8 mouse cellular contexts compared by ENCODE assay signal in the genomic region with DNA sequence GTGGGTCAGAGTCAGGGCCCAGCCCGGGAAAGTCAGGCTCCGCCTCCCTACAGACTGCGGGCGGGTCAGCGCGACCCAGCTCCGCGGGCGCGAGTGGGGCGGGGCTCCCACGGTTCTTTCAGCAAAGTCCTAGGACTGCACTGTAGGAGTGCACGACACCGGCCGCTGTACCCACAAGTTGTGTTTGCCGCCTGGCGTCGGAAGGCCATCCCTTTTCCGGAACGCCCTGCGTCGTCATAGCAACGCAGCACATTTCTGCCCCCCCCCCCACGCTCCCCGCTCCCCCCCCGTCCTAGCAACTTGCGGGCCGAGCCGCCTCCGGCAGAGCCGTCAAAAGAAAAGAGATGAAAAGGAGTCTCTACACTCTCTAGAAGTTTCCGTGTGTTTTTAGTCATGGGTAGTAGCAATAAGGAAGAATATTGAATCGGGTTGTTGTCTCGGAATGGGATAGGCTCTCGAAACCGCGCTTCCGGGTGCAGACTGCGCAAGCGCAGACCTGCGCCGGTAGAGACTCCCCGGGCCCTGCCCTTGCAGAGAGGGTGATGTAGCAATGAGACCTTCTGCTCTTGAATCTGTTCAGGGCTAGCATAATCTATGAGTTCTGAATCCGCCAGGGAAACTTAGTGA. TPM values are rescaled to one million over a fixed set of nuclear protein-coding genes. Genes with fewer than 3 reads are reported as not detected.
A peak's percentile ranks its signal among the peaks of the same experiment; 100 is the strongest.
DNase-seq lines count a peak whose midpoint lies in the region; ATAC-seq lines count a peak whose summit lies in the region.

A gene (minus strand): TSS at position 489 of the 627 bp plus-strand sequence.

- no peaks in the 10 kb centered on the region for H3K79me2 ChIP-seq in macrophage (ENCODE audit: inconsistent target)

- H3K4me2 ChIP-seq in hindbrain, embryonic 16.5 days (ENCODE audit: low read length): peak within 1 kb of the TSS; percentile 89

- H3K9ac ChIP-seq in hindbrain, embryonic 16.5 days (ENCODE audit: low read depth, low read length): peak within 1 kb of the TSS; percentile 67

- peak within 1 kb of the TSS; percentile 71 for H3K4me3 ChIP-seq in hindbrain, embryonic 16.5 days (ENCODE audit: low read length)
- H3K4me3 ChIP-seq in macrophage (ENCODE audit: inconsistent target): peak within 1 kb of the TSS; percentile 32

- WGBS in hindbrain, embryonic 16.5 days: under 1% methylated on average over 35 of the region's 44 CpGs
- under 1% methylated on average over 44 of the region's 44 CpGs for WGBS in macrophage (ENCODE audit: missing documents)

- peak; percentile 97 for ATAC-seq in hindbrain, embryonic 16.5 days

- H3K27ac ChIP-seq in hindbrain, embryonic 16.5 days (ENCODE audit: low read depth, low read length): peak within 1 kb of the TSS; percentile 26
- peak within 1 kb of the TSS; percentile 28 for H3K27ac ChIP-seq in macrophage

- H3K36me3 ChIP-seq in hindbrain, embryonic 16.5 days (ENCODE audit: control insufficient read depth, insufficient read depth, low read length): no peaks in the 10 kb centered on the region
- H3K36me3 ChIP-seq in macrophage (ENCODE audit: inconsistent target): no peaks in the 10 kb centered on the region

- no peaks in the 10 kb centered on the region for H3K9me3 ChIP-seq in hindbrain, embryonic 16.5 days (ENCODE audit: control insufficient read depth, low read length)

- no peaks in the 10 kb centered on the region; the same call in 1 of the 2 replicates for H3K4me1 ChIP-seq in hindbrain, embryonic 16.5 days (ENCODE audit: control insufficient read depth, insufficient read depth, low read depth, low read length)

- no peaks in the 10 kb centered on the region for H3K27me3 ChIP-seq in hindbrain, embryonic 16.5 days (replicated peaks; ENCODE audit: control insufficient read depth, insufficient read depth, low read length)

- DNase-seq in R1 (ENCODE audit: low read depth, low spot score): peak; percentile 90
- DNase-seq in cerebellum, postnatal 25 days: peak; percentile 84 to 90
- DNase-seq in frontal cortex, postnatal 36 days (ENCODE audit: low spot score in 2 of 2): peak; percentile 84 to 86
- DNase-seq in left cerebral cortex, adult 18-20 months (ENCODE audit: low spot score in 2 of 2): peak; percentile 80 to 86
- DNase-seq in right cerebral cortex, adult 18-20 months: peak; percentile 89
- DNase-seq in urinary bladder, postnatal 10 days (ENCODE audit: low spot score): peak; percentile 36

RNA-seq across cellular contexts. Expression of the gene that starts here (rescaled TPM):
- polyA plus RNA-seq in hindbrain, embryonic 16.5 days (2015; fragmentation: Nextera tagmentation; extraction: Ambion mirVana): 0.22 and 0.43 TPM in 2 replicates
- total RNA-seq in left cerebral cortex, adult 18-20 months (2021): under 1 TPM; 0.35 to 0.53 TPM
- 10 to 100 TPM in 1 of 26 experiments, 1 to 10 TPM in 23, under 1 TPM in 2; 0.58 to 11.1 (median 3.1) TPM for total RNA-seq in macrophage (2018; cell fraction: chromatin; rRNA removed)
- 1 to 10 TPM in 1 of 26 experiments, under 1 TPM in 24, not detected in 1; 0.07 to 2.0 (median 0.21) TPM for total RNA-seq in macrophage (2018; cell fraction: cytosol; rRNA removed)
- total RNA-seq in macrophage (2018; cell fraction: nucleus; rRNA removed): 1 to 10 TPM in 15 of 26 experiments, under 1 TPM in 11; 0.20 to 5.0 (median 1.1) TPM
- polyA plus RNA-seq in macrophage (2018): 0.27 to 0.30 TPM in 2 of 3 replicates, not detected in the other

Comparison
In these comparisons a context has a peak if more than half of its experiments do, and no peak if none do; other contexts are left out.
1. Peak in every context shown above with its lines: DNase-seq, ATAC-seq, H3K4me3 ChIP-seq and H3K27ac ChIP-seq.
2. Peak in ATAC-seq, H3K4me3 ChIP-seq, H3K27ac ChIP-seq, H3K9ac ChIP-seq and H3K4me2 ChIP-seq in hindbrain, embryonic 16.5 days; RNA of the gene not detected or under 1 TPM.
3. Peak in DNase-seq in left cerebral cortex, adult 18-20 months; RNA of the gene not detected or under 1 TPM.
4. DNase-seq: peak in every context shown above with its lines; median percentile 90 in R1; 89 in right cerebral cortex, adult 18-20 months; 87 in cerebellum, postnatal 25 days; 85 in frontal cortex, postnatal 36 days; 83 in left cerebral cortex, adult 18-20 months; 36 in urinary bladder, postnatal 10 days.